32 mouse cellular contexts compared by ENCODE assay signal in genomic region chr5:24737595-24737994, GRCm38 (mm10). TPM values are rescaled to one million over a fixed set of nuclear protein-coding genes. Genes with fewer than 3 reads are reported as not detected.
"Had no signal": no experiment of that assay in that cellular context is flagged by ENCODE, and none has a peak within 500 bp of the region (broad histone marks: within the 10 kb centered on the region; RNA-seq: fewer than 3 reads in every experiment).

No protein-coding gene starts in this region.

- H3K9ac ChIP-seq: heart, embryonic 13.5 days; heart, embryonic 15.5 days; hindbrain, embryonic 13.5 days; hindbrain, embryonic 15.5 days; kidney, embryonic 15.5 days; limb, embryonic 13.5 days; limb, embryonic 15.5 days; liver, embryonic 12.5 days had no signal

- H3K27ac ChIP-seq: heart, embryonic 10.5 days; heart, embryonic 13.5 days; heart, embryonic 15.5 days; hindbrain, embryonic 13.5 days; hindbrain, embryonic 15.5 days; hindbrain, postnatal 0 days; kidney, embryonic 15.5 days; kidney, postnatal 0 days; limb, embryonic 13.5 days; limb, embryonic 15.5 days; liver, embryonic 12.5 days had no signal

- H3K27me3 ChIP-seq: heart, embryonic 13.5 days; heart, embryonic 15.5 days; hindbrain, embryonic 13.5 days; hindbrain, embryonic 15.5 days; kidney, embryonic 15.5 days; limb, embryonic 13.5 days; limb, embryonic 15.5 days had no signal

- DNase-seq: gastrocnemius, postnatal 14 days; gastrocnemius, postnatal 36 days; heart, adult 18-20 months; heart, postnatal 14 days; heart, postnatal 36 days; kidney, adult 11 months; kidney, adult 2 months; kidney, adult 9 months; kidney, postnatal 14 days; kidney, postnatal 36 days; layer of hippocampus, adult 9-11 months; layer of hippocampus, postnatal 36 days; left cerebral cortex, postnatal 4 days had no signal

- ATAC-seq: hindbrain, postnatal 0 days; intestine, embryonic 16.5 days; liver, embryonic 12.5 days had no signal

- H3K9me3 ChIP-seq: heart, embryonic 10.5 days; heart, embryonic 13.5 days; heart, embryonic 15.5 days; hindbrain, embryonic 13.5 days; hindbrain, embryonic 15.5 days; kidney, embryonic 15.5 days; limb, embryonic 13.5 days; limb, embryonic 15.5 days; liver, embryonic 12.5 days had no signal

- H3K4me3 ChIP-seq: heart, embryonic 10.5 days; heart, embryonic 13.5 days; heart, embryonic 15.5 days; hindbrain, embryonic 13.5 days; hindbrain, embryonic 15.5 days; kidney, embryonic 15.5 days; limb, embryonic 13.5 days; limb, embryonic 15.5 days; liver, embryonic 12.5 days had no signal

- H3K36me3 ChIP-seq: heart, embryonic 10.5 days; heart, embryonic 13.5 days; heart, embryonic 15.5 days; hindbrain, embryonic 13.5 days; hindbrain, embryonic 15.5 days; kidney, embryonic 15.5 days; limb, embryonic 13.5 days; limb, embryonic 15.5 days; liver, embryonic 12.5 days had no signal

- H3K4me2 ChIP-seq: heart, embryonic 13.5 days; heart, embryonic 15.5 days; hindbrain, embryonic 13.5 days; hindbrain, embryonic 15.5 days; kidney, embryonic 15.5 days; limb, embryonic 13.5 days; limb, embryonic 15.5 days; liver, embryonic 12.5 days had no signal

RNA-seq across cellular contexts. Expression of gene Wdr86, which starts 7.1 kb away (rescaled TPM):
- total RNA-seq: gastrocnemius, adult 18-20 months; gastrocnemius, postnatal 36 days had no signal

RNA-seq across cellular contexts. Expression of gene Crygn, which starts 20.2 kb away (rescaled TPM):
- total RNA-seq: gastrocnemius, adult 18-20 months; gastrocnemius, adult 8-10 months; heart, adult 18-20 months; heart, adult 8-10 months; heart, postnatal 36 days; hindbrain, postnatal 0 days; left cerebral cortex, adult 18-20 months; left cerebral cortex, postnatal 10 days; left cerebral cortex, postnatal 25 days had no signal
- polyA plus RNA-seq: hindbrain, embryonic 11.5 days; liver, embryonic 12.5 days had no signal
